Mouse (Mus musculus): ENCODE measurements at regions not wholly inside any gene's neighbourhood (a gene's known extent, or its start where the extent isn't known, plus 50 kb on each side); places are given as distances from the start of the nearest gene placed in this dataset.
A peak's percentile ranks its signal among the peaks of the same experiment; 100 is the strongest.
"Not testable (repeated sequence)": the region's sequence is repeated elsewhere in the genome, so short reads cannot be mapped to it uniquely, and the experiment has no call there.

DNA sequence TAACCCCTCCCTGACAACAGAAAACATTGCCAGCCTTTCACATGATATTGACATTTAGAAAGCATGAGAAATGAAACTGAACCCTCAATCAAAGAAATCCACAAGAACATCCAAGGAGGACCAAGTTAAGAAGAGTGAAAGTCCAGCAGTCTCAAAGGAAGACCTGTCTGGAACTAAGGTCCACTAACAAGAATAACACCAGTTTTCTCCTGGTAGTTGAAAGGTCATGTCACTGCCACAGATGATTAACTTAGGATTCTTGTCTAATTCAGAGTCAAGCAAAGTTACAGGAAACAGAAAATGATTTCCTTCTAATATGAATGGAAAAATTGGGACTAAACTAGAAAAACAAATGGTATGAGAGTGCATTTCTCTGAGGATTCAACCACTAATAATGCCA lies 790.7 kb downstream of the Cypt12 start:
- no peak for DNase-seq (ENCODE audit: extremely low spot score, low spot score)

DNA sequence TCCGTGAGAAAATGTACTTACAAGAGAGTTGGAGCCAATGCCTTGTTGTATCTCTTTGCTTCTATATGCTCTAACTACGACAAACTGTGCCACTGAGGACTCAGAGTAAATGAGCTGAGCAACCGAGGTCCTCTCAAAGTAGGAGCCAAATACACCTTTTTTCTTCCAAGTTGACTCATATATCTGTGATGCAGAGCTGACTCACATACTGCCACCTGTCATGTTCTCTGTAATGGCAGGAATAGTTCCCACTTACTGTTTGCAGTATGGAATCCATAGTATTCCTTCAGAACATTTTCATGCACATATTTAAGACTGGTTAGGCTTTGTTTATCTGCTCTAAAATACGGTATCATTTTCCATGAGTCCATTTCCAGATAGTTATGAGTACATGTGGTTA lies 792.1 kb downstream of the Cypt12 start:
- DNase-seq (ENCODE audit: extremely low spot score, low spot score): no peak

DNA sequence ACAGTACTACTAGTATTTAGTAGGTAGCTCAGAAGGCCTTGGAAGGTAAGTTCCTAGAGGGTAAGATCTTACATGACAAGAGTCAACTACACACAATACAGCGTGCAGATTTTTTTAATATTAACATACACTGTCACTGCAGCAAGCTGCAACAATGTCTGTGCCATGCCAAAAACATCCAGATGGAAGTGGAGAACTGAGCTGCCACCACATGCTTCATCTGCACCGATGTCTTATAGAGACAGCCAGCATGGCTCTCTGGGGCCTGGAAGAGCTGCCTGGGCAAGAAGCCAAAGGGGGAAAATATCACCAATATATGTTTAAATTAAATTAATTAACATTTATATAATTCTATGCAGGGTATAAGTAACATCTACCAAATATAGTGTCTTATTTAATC lies 795.3 kb downstream of the Cypt12 start:
- DNase-seq (ENCODE audit: extremely low spot score, low spot score): no peak

DNA sequence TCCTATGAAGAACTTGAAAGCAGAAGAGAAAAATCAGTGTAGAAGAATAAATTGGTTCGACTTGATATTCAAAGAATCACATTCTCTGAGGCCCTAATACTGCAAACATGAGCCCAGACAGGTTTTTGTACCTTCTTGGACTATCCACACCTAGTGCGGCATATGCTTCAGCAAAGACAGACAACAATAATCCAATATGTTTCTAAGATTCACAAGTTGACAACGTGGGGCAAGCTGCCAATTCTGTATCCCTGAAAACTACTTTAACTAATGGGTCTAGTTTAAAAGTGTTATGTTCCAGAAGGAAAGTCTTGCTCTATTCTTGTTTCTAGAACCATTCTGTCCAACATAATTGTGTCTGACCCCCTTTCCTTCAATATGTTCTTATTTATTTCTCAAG lies 796.0 kb downstream of the Cypt12 start:
- no peak for DNase-seq (ENCODE audit: extremely low spot score, low spot score)

DNA sequence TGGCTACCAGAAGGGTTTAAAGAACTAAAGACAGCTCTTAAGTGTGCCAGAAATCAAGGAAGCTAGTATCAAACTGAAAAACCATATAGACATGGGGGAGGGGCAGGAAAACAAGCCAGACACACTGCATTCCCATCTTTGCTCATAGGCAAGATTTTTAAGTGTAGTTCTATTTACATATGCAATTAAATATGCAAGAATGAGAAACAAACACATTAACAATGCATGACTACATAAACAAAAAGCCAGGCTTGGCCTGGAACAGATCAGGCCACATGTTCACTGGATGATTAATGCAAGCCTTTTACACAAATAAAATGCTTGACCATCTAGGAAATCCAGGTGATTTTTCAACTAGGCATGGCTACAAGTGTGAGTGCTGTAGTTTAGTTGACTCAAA lies 798.0 kb downstream of the Cypt12 start:
- DNase-seq (ENCODE audit: extremely low spot score, low spot score): no peak

DNA sequence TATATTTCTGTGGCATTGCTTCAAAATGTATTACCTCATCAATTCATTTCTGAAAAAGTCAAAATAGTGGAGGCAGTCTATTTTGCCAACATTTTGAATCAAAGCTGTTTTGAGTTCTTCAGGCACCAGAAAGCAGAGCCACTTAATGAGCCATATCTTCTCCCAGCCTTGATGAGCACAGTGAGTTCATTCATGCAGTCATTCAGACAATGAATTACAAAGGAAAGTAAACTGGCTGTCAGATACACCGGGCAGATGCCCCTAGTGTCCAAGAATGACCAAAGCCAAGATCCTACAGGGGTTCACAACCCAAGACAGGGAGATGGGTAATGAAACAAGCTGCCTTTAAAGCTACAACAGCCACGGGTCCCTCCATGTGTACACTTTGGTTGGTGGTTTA lies 798.7 kb downstream of the Cypt12 start:
- DNase-seq (ENCODE audit: extremely low spot score, low spot score): no peak

DNA sequence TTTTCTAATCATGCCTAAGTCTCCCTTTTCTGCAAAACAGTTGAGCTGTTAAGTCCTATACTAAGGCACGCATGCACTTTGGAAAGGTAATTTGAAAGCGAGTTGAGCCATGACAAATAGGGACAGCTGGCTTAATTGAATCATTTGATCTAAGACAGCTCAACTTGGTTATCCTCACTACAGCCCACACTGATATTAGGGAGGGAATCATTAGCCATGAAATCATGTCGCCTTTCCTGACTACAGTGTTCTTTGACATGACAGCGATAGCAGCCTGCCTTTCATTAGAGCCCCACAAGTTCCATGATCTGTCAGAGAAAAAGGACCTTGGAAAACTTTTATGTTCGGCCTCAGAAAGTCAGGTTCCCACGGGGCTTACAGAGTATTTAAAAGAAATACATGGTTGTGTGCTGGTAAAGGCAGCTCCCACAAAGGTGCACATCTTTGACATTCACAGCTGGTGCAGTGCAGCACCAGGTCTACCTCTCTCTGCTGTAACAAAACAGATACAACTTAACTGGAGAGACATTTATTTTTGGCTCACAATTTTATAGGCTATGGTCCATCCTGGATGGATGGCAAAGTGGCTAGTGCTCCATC lies 803.5 kb downstream of the Cypt12 start:
- no peak for DNase-seq (ENCODE audit: extremely low spot score, low spot score)

- DNase-seq (ENCODE audit: extremely low spot score, low spot score): no peak
Observed at GRCm38 (mm10) chr3:18764301-18765078, 816.3 kb downstream of the Cypt12 start.

GRCm38 (mm10) chr3:18778481-18778880 lies 830.3 kb downstream of the Cypt12 start:
- peak; percentile 16 for DNase-seq (ENCODE audit: extremely low spot score, low spot score)

GRCm38 (mm10) chr3:18787531-18788176 lies 839.4 kb downstream of the Cypt12 start:
- DNase-seq (ENCODE audit: extremely low spot score, low spot score): no peak

GRCm38 (mm10) chr3:18802794-18803193 lies 825.7 kb downstream of the 1700064H15Rik start:
- DNase-seq (ENCODE audit: extremely low spot score, low spot score): no peak

DNA sequence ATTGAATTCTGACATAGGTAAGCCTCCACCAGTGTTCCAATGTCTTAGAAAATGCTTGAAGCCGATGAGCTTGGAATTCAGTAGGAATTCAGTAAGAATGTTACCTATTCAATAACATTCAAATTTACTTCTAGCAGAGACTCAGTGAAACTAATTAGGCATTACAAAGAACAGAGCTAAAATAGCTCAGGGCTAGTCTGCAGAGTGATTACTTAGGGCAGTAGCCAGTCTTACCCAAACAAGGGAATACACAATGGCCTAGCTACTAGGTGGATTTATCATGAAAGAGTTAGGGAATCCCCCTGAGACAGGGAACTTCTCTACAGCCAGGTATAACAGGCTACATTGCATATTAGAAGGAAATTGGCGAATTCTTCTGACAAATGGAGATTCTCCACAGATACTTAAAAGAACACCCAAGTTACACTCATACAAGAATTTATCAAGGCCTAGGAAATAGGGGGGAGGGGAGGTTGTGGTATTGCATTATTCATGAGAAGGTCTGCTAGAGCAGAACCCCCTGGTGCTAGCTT lies 799.6 kb downstream of the 1700064H15Rik start:
- not testable (repeated sequence) for DNase-seq (ENCODE audit: extremely low spot score, low spot score)

DNA sequence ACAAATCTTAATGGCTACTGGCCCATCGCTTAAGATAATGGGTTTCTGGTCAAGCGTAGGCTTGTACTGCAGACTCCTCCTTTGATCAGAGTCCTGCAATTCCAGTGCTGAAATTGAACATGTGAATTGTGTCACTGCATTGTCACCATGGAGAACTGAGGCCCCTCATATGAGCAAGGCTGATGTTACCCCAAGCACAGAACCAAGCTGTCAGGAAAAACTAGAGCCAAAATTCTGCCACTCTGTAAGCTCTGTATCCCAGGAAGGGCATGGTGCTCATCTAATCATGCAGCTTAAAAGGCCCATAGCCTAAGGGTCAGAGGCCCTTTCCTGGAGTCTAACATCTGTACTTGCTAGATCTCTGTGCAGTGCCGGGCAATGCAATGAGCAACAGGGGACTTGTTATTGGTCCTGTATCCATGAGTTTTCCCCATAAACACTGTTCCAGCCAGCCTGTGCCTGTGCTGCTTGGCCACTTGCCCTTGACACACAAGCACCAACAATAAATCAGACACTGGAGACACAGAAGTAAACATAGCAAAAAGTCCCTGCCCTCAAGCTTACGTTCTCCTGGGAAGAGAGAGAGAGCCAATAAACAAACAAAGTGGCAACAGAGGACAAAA lies 760.2 kb downstream of the 1700064H15Rik start:
- no peak for DNase-seq (ENCODE audit: extremely low spot score, low spot score)

GRCm38 (mm10) chr3:18868758-18869157 lies 759.7 kb downstream of the 1700064H15Rik start:
- DNase-seq (ENCODE audit: extremely low spot score, low spot score): no peak

DNA sequence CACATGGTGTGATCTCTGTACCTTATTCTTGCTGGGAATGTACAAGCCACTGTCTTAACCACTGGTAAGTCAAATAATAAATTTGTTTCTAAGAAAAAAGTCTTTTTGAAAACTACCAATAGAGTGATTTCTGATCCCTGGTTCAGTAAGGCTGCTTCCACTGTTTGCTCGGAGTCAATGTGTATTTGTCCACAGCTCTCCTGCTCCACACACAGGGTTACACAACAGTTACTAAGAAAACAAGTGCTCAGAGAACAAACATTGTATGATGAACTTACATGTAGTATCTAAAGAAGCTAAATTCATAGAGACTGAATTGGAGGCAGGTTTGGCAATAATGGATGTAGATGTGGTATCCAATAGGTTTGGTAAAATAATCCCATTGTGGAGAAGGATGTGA lies 751.4 kb downstream of the 1700064H15Rik start:
- no peak for DNase-seq (ENCODE audit: extremely low spot score, low spot score)

- DNase-seq (ENCODE audit: extremely low spot score, low spot score): no peak
Observed at GRCm38 (mm10) chr3:18877572-18877971, 750.9 kb downstream of the 1700064H15Rik start.

GRCm38 (mm10) chr3:18881186-18881585 lies 747.3 kb downstream of the 1700064H15Rik start:
- DNase-seq (ENCODE audit: extremely low spot score, low spot score): no peak

GRCm38 (mm10) chr3:18892813-18893212 lies 735.7 kb downstream of the 1700064H15Rik start:
- no peak for DNase-seq (ENCODE audit: extremely low spot score, low spot score)

GRCm38 (mm10) chr3:18905769-18906168 lies 722.7 kb downstream of the 1700064H15Rik start:
- no peak for DNase-seq (ENCODE audit: extremely low spot score, low spot score)

DNA sequence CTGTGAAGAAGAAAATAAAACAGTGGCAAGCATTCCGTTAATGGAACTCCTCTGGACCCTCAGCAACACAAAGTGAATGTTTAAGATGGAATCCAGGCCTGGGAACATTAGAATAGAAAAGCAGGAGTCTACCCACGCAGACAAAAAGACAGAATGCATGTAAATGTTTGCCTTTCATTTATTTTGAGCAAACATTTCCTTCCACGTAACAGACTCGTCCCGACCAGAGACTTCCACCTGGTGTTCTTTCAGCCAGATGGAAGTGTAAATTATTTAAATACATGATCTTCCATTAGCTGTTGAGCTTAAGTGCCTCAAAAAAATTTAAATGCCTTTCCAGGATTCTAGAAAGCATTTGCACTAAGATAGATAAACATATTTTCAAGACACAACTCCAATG lies 722.3 kb downstream of the 1700064H15Rik start:
- DNase-seq (ENCODE audit: extremely low spot score, low spot score): no peak

- no peak for DNase-seq (ENCODE audit: extremely low spot score, low spot score)
Observed at GRCm38 (mm10) chr3:18908737-18909136, 719.7 kb downstream of the 1700064H15Rik start.
